Mouse (Mus musculus): ENCODE measurements around the gene Neurl1a. TPM values are rescaled to one million over a fixed set of nuclear protein-coding genes. Genes with fewer than 3 reads are reported as not detected.

The Neurl1a gene
- polyA plus RNA-seq, 2 experiments from 2014 or later, result 0.20 to 0.47 TPM

DNA sequence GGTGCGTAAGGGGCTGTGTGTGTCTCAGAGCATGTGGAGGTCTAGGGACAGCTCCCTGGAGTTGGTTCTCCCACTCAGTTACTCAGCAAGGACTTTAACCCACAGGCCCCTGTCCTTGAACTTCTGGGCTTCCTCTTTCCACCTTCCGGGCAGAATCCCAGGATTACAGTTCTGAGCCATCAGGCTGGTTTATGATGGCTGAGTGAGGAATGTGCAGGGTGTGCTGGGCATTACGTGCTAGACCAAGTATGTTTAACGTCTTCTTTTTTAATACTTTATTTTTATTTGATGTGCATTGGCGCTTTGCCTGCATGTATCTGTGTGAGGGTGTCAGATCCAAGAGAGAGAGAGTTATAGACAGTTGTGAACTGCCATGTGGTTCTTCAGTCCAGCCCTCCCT is 38.1 kb downstream of the Neurl1a start:
- no peak for ATAC-seq

DNA sequence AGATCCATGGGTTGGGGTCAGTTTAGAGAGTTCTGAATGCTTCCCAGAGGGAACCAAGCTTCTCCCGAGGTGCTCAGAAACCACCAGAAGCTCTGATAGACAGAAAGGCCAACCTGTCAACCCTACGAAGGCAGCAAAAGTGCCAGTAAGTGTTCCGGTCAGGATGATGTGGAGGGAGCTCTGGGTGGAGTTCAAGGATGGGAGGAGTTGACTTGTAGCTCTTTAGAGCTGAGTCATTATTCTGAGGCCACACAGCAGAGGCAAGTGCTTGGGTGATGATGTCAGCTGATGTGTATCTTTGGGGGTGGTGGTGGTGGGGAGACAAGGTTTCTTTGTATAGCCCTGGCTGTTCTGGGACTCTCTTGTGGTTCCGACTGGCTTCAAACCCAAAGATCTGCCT is 41.0 kb downstream of the Neurl1a start:
- no peak for ATAC-seq

DNA sequence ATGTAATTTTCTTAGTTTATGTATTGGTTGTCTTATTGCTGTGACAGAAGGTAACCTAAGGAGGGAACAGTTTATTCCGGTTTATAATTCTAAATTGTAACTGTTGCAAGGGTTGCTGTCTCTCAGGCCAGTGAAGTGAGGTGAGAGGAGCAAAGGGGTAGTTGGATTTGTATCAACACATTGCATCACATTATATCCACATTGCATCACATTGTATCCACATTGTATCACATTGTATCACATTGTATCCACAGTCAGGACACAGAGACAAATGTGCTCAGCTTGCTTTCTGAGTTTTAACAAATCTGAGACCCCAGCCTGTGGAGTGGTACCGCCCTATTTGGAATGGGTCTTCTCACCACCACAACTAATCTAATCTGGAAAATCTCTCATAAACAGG is 41.6 kb downstream of the Neurl1a start:
- no peak for ATAC-seq

DNA sequence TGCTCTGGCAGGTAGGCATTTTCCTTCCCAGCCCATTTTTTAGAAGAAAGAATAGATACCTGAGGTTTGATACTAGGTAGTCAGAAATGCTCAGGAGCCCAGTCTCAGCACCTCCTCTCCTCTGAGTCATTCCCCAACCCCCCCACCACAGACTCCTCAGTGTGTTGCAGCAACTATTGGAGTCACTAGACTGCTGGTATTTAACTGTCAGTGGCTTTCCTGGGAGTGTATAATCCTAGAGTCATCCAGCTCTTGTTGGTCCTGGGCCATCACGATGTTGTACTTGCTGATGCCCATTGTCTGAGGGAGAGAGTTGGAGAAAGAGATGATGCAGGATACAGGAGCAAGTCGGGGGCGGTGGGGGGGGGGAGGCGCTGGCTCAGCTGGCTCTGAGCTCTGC is 42.4 kb downstream of the Neurl1a start:
- no peak for ATAC-seq

DNA sequence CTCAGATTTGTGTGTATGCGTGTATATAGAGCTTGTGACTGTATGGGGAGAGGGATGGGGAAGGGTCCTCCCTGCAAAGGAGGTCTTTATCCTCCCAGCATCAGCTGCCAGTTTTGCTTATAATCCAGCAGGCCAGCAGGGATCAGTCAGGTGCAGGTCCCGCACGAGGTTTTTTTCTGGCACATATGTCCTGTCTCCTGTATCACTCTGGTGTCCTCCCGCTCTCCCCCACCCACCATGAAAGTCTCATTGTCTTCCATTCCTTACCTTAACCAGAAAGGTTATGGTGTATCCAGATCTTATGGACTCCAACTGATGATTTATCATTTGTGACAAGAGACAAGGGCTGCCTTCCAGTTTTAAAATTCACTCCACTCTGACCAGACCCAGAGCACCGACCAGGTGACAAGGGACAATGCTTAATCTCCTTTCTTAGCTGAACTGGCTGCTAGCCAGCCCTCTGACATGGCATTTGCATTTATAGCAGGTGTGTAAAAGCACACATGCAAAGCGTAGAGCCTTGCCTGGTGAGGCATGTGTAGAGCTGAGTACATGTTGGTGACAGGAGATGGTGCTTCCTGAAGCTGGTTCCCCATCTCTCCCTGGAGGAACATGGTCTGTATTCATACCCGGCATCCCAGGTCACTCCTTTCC is 43.0 kb downstream of the Neurl1a start:
- no peak for ATAC-seq

DNA sequence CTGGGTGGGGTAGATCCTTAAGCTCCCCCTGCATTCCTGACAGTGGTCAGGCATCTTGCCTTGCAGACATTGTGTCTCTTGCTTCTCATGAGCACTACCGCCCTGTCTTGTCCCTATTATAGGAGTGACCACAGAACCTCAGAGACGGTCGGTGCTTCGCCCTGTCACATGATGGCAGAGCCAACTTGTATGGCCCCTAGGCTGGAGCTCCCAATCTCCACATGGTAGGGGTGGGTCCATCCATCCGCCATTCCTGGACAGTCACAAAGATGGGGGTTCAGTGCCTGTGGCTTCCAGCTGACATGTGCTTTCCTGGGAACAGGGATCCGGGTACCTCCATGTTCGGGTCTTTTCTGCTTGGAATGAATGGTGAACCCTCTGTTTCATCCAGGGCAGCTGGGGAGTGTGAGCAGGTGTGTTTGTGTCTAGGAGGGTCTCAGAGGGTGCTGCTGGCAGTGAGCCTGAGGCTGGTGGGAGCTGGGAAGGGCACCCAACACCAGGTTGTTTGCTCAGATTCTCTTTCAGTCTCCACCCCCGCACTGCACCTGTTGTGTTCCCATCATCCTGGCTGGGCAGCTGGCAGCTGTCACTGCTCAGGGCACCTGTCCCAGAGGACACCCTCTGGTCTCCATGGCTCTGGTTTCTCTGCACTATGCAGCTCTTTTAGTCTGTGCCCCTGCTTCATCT is 43.7 kb downstream of the Neurl1a start:
- ATAC-seq, result no peak

DNA sequence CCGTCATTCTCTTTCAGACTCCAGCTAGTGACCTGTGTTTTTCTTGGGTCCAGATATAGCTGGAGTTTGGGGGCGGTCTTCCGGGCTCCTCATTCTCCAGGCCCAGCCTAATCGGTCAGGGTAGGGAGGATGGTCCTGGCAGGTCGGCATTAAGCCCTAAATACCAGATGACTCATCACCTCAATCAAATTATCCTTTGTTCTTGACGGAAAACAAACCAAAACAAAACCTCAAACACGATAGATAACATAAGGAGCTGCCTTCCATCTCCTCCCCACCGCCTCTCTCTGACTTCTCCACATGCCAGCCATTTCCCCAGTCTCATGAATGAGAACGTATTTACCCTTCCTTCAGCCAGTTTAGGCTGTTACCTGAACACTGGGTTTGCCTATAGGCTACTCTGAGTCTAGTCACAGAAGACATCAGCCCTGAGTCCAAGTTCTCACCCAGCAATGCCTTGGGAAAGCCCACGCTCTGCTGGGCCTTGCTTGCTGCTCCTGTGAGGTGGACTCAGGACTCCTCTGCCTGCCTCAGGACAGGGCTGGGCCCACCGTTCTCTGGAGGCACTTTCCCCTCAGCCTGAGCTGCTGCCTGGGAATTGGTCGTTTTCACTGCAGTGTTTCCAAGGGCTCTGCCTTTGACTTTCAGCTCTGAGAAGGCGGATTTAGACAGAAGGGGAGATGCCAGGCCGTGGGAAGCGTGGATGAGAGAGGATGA is 44.4 kb downstream of the Neurl1a start:
- no peak for ATAC-seq

DNA sequence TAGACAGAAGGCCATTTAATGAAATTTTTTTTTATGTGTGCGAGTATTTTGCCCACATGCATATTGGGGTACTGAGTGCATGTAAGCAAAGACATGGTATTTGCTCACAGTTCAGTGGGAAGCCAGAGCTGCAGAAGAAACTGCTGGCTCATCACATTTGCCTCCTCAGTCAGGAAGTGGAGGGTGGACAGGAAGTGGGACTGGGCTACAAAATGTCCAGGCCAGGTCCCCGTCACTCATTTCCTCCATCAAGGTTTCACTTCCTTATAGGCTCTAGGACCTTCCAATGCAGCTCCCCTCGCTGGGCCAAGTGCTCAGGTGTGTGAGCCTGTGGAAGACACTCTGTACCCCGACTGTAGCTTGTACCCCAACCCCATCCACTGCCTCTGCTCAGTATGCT is 46.1 kb downstream of the Neurl1a start:
- no peak for ATAC-seq

DNA sequence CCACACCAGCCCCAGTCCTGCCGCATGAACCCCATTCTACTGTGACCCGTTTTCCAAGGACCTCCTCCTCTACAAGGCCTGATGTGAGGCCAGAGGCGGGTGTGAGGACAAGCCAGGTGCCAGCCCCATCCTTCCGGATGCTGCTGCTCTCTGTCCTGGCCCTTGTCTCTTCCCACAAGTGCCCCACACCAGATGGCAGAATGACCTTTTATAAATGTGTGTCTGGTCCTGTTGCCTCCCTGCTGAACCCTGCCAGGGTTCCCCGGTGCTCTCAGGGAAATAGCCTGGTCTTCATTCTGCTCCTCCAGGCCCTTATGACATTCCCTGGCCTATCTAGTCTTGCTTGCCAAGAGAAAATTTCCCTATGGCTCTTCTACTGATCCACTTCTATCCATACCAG is 47.2 kb downstream of the Neurl1a start:
- no peak for ATAC-seq

DNA sequence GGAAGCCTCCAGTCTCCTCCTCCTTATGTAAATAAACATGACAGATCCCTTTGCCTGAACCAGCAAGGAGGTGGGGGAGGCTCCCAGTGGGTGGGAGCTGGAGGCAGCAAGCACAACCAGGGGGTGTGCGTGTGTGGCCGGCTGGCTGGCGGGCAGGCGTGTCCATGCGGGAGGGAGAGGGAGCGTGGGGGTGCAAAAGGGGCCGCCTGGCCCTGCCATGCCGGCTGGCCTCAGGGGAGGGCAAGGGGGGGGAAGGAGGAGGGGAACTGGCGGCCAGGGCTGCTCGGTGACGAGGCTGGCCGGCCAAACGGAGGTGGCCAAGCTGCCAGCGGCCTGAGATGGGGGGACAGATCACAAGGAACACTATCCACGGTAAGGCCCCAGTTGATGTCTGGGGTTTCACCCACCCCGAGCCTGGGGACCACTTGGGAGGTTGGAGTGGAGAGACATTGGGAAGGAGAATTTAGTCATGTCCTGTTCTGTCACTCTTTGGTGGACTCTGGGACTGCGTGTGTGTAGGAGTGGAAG is 50.2 kb downstream of the Neurl1a start:
- ATAC-seq, result no peak

DNA sequence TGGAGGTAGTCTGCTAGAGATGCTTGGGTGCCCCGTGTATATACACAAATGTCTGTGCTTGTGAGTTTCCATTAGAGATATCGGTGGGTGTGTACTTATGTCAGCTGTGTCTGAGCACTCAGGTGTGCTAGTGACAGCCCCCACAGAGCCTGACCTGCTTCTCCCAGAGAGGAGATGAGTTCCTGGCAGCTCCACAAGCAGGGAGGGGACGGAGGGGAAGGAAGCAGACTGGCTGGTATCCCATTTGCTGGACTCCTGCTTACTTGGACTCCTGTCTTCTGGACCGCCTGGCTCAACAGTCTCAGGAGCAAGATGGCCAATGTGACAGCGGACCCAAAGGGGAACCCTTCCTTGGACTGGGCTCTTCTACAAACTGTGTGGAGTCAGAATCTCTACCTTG is 50.8 kb downstream of the Neurl1a start:
- ATAC-seq, result no peak

DNA sequence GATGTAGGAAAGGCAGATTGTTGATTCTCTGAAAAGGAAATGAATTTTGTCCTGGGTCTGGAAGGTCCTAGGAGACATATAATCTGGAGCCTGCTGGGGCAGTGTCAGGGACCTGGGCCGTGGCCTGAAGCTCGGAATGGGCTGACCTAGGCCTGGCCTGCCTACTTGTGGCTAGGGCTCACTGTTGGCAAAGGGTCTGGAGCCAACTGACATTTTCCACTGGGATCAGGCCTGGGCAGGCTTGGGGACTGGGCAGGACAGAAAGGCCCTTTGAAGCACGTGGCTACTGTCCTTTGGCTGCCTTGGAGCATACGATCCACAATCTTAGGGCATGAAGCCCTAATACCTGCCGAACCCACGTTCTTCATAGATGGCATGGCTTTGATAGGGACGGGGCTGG is 51.5 kb downstream of the Neurl1a start:
- ATAC-seq, result no peak

DNA sequence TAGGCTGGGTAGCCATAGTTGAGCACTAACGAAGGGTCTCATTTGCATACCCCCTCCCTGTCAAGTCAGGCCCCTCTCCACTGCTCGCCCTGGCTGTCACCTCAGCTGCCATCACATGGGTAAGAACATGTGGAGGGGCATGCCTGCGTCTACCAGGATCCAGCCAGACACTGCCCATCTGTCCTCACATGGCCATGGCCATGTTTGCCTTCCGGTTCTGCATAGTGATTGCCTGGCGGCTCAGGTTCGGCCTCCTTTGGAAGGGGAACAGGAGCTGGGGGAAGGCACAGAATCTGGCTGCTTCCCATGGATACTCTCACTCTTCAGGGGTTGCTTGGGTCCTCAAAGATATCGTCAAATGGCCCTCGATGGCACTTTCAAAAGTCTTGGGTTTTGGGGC is 52.1 kb downstream of the Neurl1a start:
- ATAC-seq, result no peak

DNA sequence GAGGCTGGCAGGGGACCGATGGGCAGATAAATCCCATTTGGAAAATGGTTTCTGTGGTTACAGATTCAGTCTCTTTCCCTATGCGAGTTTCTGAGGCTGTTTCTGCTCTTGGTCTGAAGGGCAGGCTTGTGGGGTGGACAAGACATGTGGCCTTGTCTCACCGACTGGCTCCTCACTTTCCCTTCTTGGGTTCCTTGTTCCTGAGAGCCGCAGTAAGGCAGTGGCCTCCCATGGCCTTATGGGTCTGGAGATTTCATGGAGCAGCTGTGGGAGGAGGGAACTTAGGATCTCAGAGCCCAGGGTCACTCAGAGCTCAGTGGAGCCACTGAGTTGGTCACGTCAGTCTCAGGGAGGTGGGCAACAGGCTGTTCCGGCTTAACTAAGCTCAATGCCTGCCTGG is 52.8 kb downstream of the Neurl1a start:
- no peak for ATAC-seq

DNA sequence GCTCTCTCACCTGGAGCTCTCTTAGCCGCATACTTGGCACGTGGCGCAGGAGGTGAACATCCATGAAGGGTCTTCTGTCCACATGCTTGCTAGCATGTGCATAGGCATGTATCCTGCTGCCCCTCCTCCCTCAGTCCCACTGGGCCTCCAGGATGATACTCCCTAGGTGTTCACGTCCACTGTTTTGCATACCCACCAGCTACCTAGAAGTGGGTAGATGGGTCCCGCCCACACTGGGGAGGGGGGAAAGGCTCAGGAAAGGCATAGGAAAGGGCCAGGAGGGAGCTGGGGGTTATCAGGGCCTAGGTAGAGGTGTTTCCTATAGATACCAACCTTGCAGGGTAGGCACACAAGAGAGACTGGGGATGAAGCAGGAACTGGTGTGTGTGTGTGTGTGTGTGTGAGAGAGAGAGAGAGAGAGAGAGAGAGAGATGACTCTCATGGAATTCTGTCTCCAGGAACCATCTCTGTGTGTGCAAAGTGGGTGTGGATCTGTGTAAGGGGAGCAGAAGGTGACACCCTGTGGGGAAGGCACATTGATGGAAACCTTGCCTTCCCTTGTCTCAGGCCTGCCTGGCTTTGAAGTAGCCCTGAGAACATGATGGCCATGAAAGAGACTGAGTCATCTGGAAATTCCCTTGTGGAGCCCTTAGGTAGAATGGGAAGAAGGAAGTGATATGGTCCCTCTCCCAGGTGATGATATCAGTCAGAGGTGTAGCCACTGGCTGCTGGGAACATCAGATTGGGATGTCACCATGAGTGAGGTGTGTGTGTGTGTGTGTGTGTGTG is 53.7 kb downstream of the Neurl1a start:
- ATAC-seq, result no peak

DNA sequence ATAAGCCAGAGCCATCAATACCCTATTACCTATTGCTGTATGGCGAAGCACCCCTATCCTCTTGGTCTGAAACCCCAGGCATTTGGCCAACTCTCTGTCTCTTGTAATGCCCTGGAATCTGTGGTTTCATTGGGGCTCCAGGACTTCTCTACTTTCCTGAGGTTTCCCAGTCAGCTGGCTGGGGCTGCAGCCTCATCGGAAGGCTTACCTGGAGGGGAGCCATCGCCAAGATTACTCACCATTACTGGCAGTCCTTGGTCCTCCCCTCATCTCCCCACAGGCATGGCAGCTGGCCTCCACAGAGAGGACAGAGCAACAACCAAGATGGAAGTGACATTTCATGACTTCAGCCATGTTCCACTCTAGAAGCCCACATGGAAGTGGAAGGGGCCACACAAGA is 54.5 kb downstream of the Neurl1a start:
- ATAC-seq, result no peak

DNA sequence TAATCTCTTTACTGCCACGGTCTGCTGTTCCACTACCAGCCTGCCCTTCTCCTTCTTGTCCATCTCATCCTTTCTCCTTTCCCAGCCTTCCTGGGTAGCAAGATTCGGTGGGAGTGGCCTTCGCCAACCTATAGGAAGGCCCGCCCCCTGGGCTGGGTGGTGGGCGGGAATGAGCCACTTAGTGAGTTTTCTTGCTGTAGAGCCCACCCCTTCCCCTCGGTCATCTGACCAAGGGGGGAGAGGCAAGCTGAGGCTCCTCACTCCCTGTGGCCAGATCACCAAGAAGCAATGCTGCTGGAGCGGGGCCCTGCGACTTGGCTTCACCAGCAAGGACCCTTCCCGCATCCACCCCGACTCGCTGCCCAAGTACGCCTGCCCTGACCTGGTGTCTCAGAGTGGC is 61.5 kb downstream of the Neurl1a start:
- no peak for ATAC-seq

DNA sequence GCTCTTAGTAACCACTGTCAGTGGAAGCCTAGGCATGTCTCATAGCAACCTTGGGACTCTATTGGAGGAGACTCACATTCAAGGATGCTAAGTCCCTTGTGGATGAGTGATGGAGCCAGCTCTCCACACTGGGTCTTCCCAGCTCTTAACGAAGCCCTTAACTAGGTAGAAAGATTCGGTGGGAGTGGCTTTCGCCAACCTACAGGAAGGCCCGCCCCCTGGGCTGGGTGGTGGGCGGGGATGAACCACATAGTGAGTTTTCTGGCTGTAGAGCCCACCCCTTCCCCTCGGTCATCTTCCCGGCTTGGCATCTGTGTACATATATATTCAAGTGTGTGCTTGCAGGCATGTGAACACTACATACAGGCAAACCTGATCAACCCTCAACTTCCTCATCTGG is 62.3 kb downstream of the Neurl1a start:
- no peak for ATAC-seq

DNA sequence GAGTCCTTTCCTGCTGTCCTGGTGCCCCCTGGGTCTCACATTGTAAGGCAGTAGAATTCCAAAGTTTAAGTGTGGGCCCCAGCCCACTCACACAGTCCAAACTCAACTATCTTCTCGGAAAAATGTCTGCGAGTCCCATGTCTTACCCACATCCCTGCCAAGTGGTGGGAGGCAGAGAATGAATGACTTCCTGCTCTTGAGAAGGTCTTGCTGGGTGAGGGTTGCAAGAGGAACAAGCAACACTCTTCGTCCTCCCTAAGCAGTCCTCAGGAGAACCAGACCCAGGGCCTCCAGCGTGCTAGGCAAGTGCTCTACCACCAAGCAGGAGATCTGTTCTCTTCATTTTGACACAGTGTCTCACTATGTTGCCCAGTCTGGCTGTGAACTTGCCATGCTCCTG is 63.6 kb downstream of the Neurl1a start:
- ATAC-seq, result no peak

DNA sequence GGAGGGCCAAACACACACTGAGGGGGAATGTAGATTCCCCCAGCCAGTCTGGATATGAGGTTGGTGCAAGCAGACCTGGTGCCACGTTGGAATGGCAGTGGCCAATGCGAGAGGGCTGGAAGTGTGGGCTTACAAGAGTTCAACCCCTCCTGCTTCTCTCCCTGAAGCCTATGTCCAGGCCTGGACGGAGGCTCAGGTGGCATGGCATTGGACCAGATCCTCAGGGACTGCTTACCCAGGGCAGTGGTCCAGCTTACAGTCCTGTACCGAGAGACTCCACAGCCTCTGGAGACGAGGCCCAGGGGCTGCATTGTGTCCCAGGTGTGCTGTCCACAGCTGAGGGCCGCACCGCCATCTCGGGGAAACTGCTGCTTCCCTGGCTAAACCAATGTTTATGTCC is 66.9 kb downstream of the Neurl1a start:
- ATAC-seq, result no peak

DNA sequence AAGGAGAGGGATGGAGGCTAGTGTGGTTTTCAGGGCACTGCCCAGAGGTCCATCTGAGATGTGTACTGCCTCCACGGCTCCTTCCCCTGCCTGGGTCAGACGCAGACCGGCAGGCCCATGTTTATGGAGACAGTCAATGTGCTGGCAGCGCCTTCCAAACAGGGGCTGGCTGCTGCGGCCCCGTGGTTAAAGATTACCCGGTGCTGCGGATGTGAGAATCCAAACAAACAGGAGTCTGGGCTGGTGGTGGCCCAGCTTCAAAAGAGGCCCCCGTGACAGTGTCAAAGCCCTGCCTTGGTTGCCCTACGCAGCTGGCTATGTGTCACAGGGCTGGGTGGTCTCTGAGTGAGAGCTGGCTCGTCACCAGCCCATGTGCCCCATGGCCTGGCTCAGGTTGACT is 69.2 kb downstream of the Neurl1a start:
- no peak for ATAC-seq

DNA sequence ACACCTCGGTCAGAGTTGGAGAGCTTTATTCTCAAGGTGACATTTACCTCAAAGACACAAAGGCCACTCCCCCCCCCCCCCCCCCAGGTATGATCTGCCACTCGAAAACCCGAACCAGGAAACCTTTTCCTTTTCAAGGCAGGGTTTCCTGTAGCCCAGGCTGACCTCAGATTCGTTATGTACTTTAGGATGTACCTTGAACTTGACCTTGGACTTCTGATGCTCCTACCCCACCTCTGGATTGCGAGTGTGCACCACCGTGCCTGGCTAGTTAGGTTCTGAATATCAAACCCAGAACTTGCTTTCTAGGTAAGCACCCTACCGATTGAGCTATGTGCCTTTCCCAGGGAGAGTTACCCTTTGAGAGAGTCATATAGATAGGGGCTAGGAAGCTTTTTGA is 69.7 kb downstream of the Neurl1a start:
- ATAC-seq, result no peak

DNA sequence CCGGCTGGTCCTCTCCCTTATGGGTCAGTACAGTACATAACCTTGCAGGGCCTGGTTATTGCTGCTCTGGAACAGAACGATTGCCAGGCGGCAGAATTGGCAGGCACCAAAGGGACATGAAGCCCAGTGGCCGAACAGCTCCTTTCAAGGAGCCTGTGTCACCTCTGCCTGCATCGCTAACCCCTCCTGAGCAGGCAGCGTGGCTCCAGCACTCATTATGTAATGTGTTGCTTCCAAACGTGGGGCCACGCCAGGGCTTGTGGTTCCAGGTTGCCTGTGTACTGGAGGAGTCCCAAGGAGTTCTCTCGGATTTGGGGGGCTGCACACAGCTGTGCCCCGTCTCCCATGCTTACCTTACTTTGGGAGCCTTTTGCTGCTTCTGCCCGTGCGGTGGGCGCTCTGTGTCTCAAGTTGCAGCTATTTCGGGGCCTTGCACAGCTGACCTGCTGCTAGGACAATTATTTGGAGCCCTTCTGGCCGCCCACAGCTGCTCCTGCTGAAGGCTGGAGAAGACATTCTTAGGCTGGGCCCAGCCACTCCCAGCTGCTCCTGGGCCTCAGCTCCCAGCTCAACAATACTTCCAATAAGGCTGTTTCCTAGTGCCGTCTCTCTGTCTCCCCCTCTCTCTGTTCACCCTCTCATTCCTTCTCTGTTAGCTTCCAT is 70.4 kb downstream of the Neurl1a start:
- no peak for ATAC-seq
